Mouse (Mus musculus): ENCODE results near the gene Nab2.

The Nab2 gene

DNA sequence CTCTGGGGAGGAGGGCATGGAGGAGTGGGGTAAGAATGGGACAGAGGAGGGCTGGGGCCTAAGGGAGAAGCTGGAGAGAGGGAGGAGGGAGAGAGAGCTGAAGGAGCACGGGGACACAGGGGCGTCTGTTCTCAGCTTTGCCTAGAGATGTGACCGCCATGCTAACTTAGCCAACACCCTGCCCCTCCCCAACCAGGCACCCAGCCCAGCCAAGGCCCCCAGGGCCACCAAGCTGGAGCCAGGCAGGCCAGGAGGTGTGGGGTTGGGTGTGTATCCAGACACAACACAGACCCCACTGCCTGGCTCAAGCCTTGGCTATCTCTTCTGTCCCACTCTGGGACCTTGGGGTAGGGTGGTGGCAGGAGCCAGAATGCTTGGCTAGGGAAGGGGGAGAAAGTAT is 52.8 kb downstream of the Nab2 start:
- DNase-seq (ENCODE audit: low spot score in 2 of 2), result no peak

DNA sequence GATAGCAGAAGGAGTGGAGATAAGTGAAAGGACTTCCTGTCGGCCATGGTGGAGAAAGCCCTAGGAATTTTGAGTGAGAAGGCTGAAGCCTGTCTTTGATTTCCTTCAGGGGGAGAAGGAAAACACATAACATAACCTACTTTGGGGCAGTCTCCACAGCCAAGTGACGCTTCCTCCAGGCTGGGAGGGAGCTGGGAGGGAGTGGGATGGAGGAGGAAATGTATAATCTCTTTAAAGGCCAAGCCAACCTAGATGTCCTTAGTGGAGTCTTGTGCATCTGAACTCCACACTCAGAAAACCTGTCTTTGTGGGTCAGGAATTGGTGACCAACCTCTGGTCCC is 53.4 kb downstream of the Nab2 start:
- no peak for DNase-seq (ENCODE audit: low spot score in 2 of 2)

- DNase-seq (ENCODE audit: low spot score in 2 of 2), result no peak
Measured at GRCm38 (mm10) chr10:127614236-127615033, 53.9 kb downstream of the Nab2 start.

GRCm38 (mm10) chr10:127612079-127612775 is 56.1 kb downstream of the Nab2 start:
- DNase-seq (ENCODE audit: low spot score in 2 of 2), result no peak
